Mouse (Mus musculus): ENCODE data around the gene Dpf3. TPM values are rescaled to one million over a fixed set of nuclear protein-coding genes. Genes with fewer than 3 reads are reported as not detected.

Dpf3 gene
- polyA plus RNA-seq, 1 experiment = 4.0 TPM

GRCm38 (mm10) chr12:83430207-83430606 lies 57.3 kb downstream of the Dpf3 start:
- 69% methylated on average over 5 of the region's 5 CpGs for WGBS
- no peaks in the 10 kb centered on the region for H3K36me3 ChIP-seq (ENCODE audit: control insufficient read depth, insufficient read depth, low read length)
- TF ChIP-seq POLR2A (IDR thresholded peaks at IDR 0.05; ENCODE audit: low read depth, low read length) = no peak
- TF ChIP-seq CTCF (conservative IDR thresholded peaks at IDR 0.05; ENCODE audit: insufficient read depth, insufficient read length, low read depth, low read length) = no peak
- no peaks in the 10 kb centered on the region for H3K27me3 ChIP-seq (replicated peaks; ENCODE audit: control insufficient read depth, insufficient read depth, low read length)
- H3K4me1 ChIP-seq (ENCODE audit: control insufficient read depth, insufficient read depth, low read length) = no peaks in the 10 kb centered on the region
- H3K27ac ChIP-seq (ENCODE audit: insufficient read depth, low read depth, low read length) = no peak overlapping the region
- DNase-seq = peak; percentile 21
- H3K4me3 ChIP-seq (ENCODE audit: insufficient read depth, low read depth, low read length) = no peak overlapping the region

- no peaks in the 10 kb centered on the region for H3K27me3 ChIP-seq (replicated peaks; ENCODE audit: control insufficient read depth, insufficient read depth, low read length)
- DNase-seq = no peak
- no peak overlapping the region for H3K27ac ChIP-seq (ENCODE audit: insufficient read depth, low read depth, low read length)
- no peak overlapping the region for H3K4me3 ChIP-seq (ENCODE audit: insufficient read depth, low read depth, low read length)
- TF ChIP-seq CTCF (conservative IDR thresholded peaks at IDR 0.05; ENCODE audit: insufficient read depth, insufficient read length, low read depth, low read length) (no peak), POLR2A (IDR thresholded peaks at IDR 0.05; ENCODE audit: low read depth, low read length) (no peak)
- H3K4me1 ChIP-seq (ENCODE audit: control insufficient read depth, insufficient read depth, low read length) = no peaks in the 10 kb centered on the region
- no peaks in the 10 kb centered on the region for H3K36me3 ChIP-seq (ENCODE audit: control insufficient read depth, insufficient read depth, low read length)
- WGBS = 59% methylated on average over 9 of the region's 9 CpGs
Measured at GRCm38 (mm10) chr12:83428016-83428415, 59.5 kb downstream of the Dpf3 start.

- Histone ChIP-seq H3K4me3 (ENCODE audit: insufficient read depth, low read depth, low read length) (no peak overlapping the region), H3K27me3 (replicated peaks; ENCODE audit: control insufficient read depth, insufficient read depth, low read length) (no peaks in the 10 kb centered on the region), H3K4me1 (ENCODE audit: control insufficient read depth, insufficient read depth, low read length) (no peaks in the 10 kb centered on the region), H3K36me3 (ENCODE audit: control insufficient read depth, insufficient read depth, low read length) (no peaks in the 10 kb centered on the region), H3K27ac (ENCODE audit: insufficient read depth, low read depth, low read length) (no peak overlapping the region)
- 65% methylated on average over 4 of the region's 4 CpGs for WGBS
- TF ChIP-seq POLR2A (IDR thresholded peaks at IDR 0.05; ENCODE audit: low read depth, low read length) (no peak), CTCF (conservative IDR thresholded peaks at IDR 0.05; ENCODE audit: insufficient read depth, insufficient read length, low read depth, low read length) (no peak)
- no peak for DNase-seq
Measured at GRCm38 (mm10) chr12:83427601-83428000, 59.9 kb downstream of the Dpf3 start.

- Histone ChIP-seq H3K27me3 (replicated peaks; ENCODE audit: control insufficient read depth, insufficient read depth, low read length) (no peaks in the 10 kb centered on the region), H3K4me1 (ENCODE audit: control insufficient read depth, insufficient read depth, low read length) (no peaks in the 10 kb centered on the region), H3K27ac (ENCODE audit: insufficient read depth, low read depth, low read length) (no peak overlapping the region), H3K36me3 (ENCODE audit: control insufficient read depth, insufficient read depth, low read length) (no peaks in the 10 kb centered on the region), H3K4me3 (ENCODE audit: insufficient read depth, low read depth, low read length) (no peak overlapping the region)
- TF ChIP-seq POLR2A (IDR thresholded peaks at IDR 0.05; ENCODE audit: low read depth, low read length) = no peak
- TF ChIP-seq CTCF (conservative IDR thresholded peaks at IDR 0.05; ENCODE audit: insufficient read depth, insufficient read length, low read depth, low read length) = no peak
- 83% methylated on average over 5 of the region's 5 CpGs for WGBS
- DNase-seq = no peak
Measured at GRCm38 (mm10) chr12:83426326-83426725, 61.2 kb downstream of the Dpf3 start.

- Histone ChIP-seq H3K4me1 (ENCODE audit: control insufficient read depth, insufficient read depth, low read length) (no peaks in the 10 kb centered on the region), H3K27ac (ENCODE audit: insufficient read depth, low read depth, low read length) (no peak overlapping the region), H3K36me3 (ENCODE audit: control insufficient read depth, insufficient read depth, low read length) (no peaks in the 10 kb centered on the region), H3K27me3 (replicated peaks; ENCODE audit: control insufficient read depth, insufficient read depth, low read length) (no peaks in the 10 kb centered on the region), H3K4me3 (ENCODE audit: insufficient read depth, low read depth, low read length) (no peak overlapping the region)
- no peak for TF ChIP-seq POLR2A (IDR thresholded peaks at IDR 0.05; ENCODE audit: low read depth, low read length)
- TF ChIP-seq CTCF (conservative IDR thresholded peaks at IDR 0.05; ENCODE audit: insufficient read depth, insufficient read length, low read depth, low read length) = no peak
- DNase-seq = no peak
- WGBS = 80% methylated on average over 7 of the region's 7 CpGs
Measured at GRCm38 (mm10) chr12:83425736-83426135, 61.8 kb downstream of the Dpf3 start.

- no peaks in the 10 kb centered on the region for H3K4me1 ChIP-seq (ENCODE audit: control insufficient read depth, insufficient read depth, low read length)
- TF ChIP-seq POLR2A (IDR thresholded peaks at IDR 0.05; ENCODE audit: low read depth, low read length) (no peak), CTCF (conservative IDR thresholded peaks at IDR 0.05; ENCODE audit: insufficient read depth, insufficient read length, low read depth, low read length) (no peak)
- no peaks in the 10 kb centered on the region for H3K36me3 ChIP-seq (ENCODE audit: control insufficient read depth, insufficient read depth, low read length)
- H3K27me3 ChIP-seq (replicated peaks; ENCODE audit: control insufficient read depth, insufficient read depth, low read length) = no peaks in the 10 kb centered on the region
- WGBS = 63% methylated on average over 11 of the region's 11 CpGs
- DNase-seq = no peak
- H3K27ac ChIP-seq (ENCODE audit: insufficient read depth, low read depth, low read length) = no peak overlapping the region
- H3K4me3 ChIP-seq (ENCODE audit: insufficient read depth, low read depth, low read length) = no peak overlapping the region
Measured at GRCm38 (mm10) chr12:83424720-83425444, 62.6 kb downstream of the Dpf3 start.

GRCm38 (mm10) chr12:83424086-83424719 lies 63.3 kb downstream of the Dpf3 start:
- H3K4me1 ChIP-seq (ENCODE audit: control insufficient read depth, insufficient read depth, low read length) = no peaks in the 10 kb centered on the region
- 81% methylated on average over 12 of the region's 12 CpGs for WGBS
- TF ChIP-seq CTCF (conservative IDR thresholded peaks at IDR 0.05; ENCODE audit: insufficient read depth, insufficient read length, low read depth, low read length) = no peak; the same call in 1 of the 2 replicates
- no peak for TF ChIP-seq POLR2A (IDR thresholded peaks at IDR 0.05; ENCODE audit: low read depth, low read length)
- H3K27ac ChIP-seq (ENCODE audit: insufficient read depth, low read depth, low read length) = no peak overlapping the region
- H3K4me3 ChIP-seq (ENCODE audit: insufficient read depth, low read depth, low read length) = no peak overlapping the region
- H3K36me3 ChIP-seq (ENCODE audit: control insufficient read depth, insufficient read depth, low read length) = no peaks in the 10 kb centered on the region
- H3K27me3 ChIP-seq (replicated peaks; ENCODE audit: control insufficient read depth, insufficient read depth, low read length) = no peaks in the 10 kb centered on the region
- no peak for DNase-seq
